Mouse (Mus musculus): ENCODE results near the gene Gm5072. TPM values are rescaled to one million over a fixed set of nuclear protein-coding genes. Genes with fewer than 3 reads are reported as not detected.
"Not testable (repeated sequence)": the region's sequence is repeated elsewhere in the genome, so short reads cannot be mapped to it uniquely, and the experiment has no call there.

Gene Gm5072
- not detected in 2 replicates for polyA plus RNA-seq (2015; fragmentation: Nextera tagmentation; extraction: Ambion mirVana)

DNA sequence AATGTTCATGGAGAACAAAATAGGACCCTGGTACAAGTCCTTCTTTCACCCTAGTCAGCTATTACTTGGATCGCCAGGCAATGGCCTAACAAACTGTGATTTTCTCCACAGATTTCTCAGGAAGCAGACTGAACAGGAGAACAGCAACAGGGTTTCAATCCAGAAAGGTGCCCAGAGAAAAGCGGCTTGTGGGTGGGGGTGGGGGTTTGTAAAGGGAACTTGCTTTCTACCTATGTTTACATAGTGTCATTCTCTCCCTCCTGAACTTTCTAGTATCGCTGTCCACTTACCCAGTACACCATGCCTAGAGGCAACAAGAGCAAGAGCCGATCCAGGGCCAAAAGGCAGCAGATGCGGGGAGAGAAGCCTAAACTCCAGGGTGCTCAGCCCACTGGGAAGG, at the start of gene Gm5072:
Gene Gm5072, plus strand, starts transcription at position 301 of the 400 bp plus-strand sequence.
- WGBS: no CpG with 5 or more reads among the region's 5 CpGs
- not testable (repeated sequence) for ATAC-seq; H3K4me1 ChIP-seq (ENCODE audit: insufficient read depth, low read depth, low read length)

More for the DNA sequence above, at the start of gene Gm5072:
- not testable (repeated sequence) for H3K27me3 ChIP-seq (replicated peaks; ENCODE audit: insufficient read depth, low read length); H3K36me3 ChIP-seq (ENCODE audit: insufficient read depth, low read length); H3K27ac ChIP-seq (ENCODE audit: low read length); H3K9ac ChIP-seq (replicated peaks; ENCODE audit: low read depth); H3K9me3 ChIP-seq (ENCODE audit: low read length); H3K4me2 ChIP-seq (replicated peaks; ENCODE audit: low read depth, low read length); H3K4me3 ChIP-seq (ENCODE audit: low read depth, low read length); DNase-seq (ENCODE audit: low spot score)

Other genes starting within 250 kb of the Gm5072 start
- gene Mageb2, start 60.8 kb upstream of the Gm5072 start, polyA plus RNA-seq (2015; fragmentation: Nextera tagmentation; extraction: Ambion mirVana): not detected in 2 replicates
- not detected in 2 replicates for gene Gm8914, start 87.6 kb downstream of the Gm5072 start, polyA plus RNA-seq (2015; fragmentation: Nextera tagmentation; extraction: Ambion mirVana)
- gene 1700084M14Rik, start 183.4 kb downstream of the Gm5072 start, polyA plus RNA-seq (2015; fragmentation: Nextera tagmentation; extraction: Ambion mirVana): not detected in 2 replicates
- gene Gm14781, start 239.7 kb downstream of the Gm5072 start, polyA plus RNA-seq (2015; fragmentation: Nextera tagmentation; extraction: Ambion mirVana): not detected in 2 replicates

Measured in lung, postnatal 0 days (tissue).